Mouse (Mus musculus) T-helper 2 cell (primary cell): ENCODE measurements around the gene Trim66.

Experiments
- in situ Hi-C: fragments of 300-600 bp; cut with MboI, MseI; formaldehyde crosslinking; loops from one replicate; pipeline ENCODE4 v1.15.1; 2025; ENCODE audit warnings: high pct_unique_total_duplicates

Gene Trim66

DNA sequence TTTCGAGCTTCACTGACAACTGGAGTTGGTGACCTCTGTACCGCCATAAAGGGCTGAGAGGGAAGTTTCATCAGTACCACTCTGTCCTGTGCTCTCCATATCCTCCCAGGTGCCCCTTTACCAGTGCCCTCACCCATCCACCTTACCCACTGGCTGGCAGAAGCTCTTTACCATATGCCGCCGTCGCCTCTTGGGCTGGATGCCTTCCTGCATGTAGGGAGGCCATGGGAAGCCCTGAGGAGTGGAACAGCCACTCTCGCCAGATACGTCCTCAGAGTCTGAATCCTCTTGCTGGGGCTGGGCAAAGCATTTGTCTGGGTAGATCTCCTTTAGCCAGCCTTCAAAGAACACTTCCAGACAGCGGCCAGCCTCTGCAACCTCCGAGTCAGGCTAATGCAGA is 53.1 kb downstream of the Trim66 start:
- in situ Hi-C loops, result no loop called here

DNA sequence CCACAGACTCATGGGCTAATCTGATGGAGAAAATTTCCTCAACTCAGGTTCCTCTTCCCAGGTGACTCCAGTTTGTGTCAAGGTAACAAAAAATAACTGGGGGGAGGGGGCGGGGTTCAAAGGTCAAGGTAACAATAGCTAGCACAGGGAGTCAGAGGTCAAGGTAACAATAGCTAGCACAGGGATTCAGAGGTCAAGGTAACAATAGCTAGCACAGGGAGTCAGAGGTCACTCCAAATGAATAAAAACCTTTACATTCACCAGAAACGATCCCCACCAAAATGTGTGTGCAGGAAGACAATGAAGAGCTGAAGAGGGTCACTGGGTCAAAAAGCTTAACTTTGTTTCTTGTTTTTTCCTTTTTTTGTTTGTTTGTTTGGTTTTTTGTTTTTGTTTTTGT is 59.9 kb downstream of the Trim66 start:
- in situ Hi-C loops, result no loop called here

GRCm38 (mm10) chr7:109445012-109445411 is 62.9 kb downstream of the Trim66 start:
- in situ Hi-C loops, result no loop called here

- in situ Hi-C loops, result no loop called here
Measured at GRCm38 (mm10) chr7:109442739-109443138, 65.2 kb downstream of the Trim66 start.

GRCm38 (mm10) chr7:109440697-109441269 is 67.2 kb downstream of the Trim66 start:
- in situ Hi-C loops, result no loop called here

GRCm38 (mm10) chr7:109438781-109439591 is 68.9 kb downstream of the Trim66 start, which contains the start of gene Stk33:
Gene Stk33, minus strand, starts transcription at chr7:109439081.
- in situ Hi-C loops, result no loop called here

DNA sequence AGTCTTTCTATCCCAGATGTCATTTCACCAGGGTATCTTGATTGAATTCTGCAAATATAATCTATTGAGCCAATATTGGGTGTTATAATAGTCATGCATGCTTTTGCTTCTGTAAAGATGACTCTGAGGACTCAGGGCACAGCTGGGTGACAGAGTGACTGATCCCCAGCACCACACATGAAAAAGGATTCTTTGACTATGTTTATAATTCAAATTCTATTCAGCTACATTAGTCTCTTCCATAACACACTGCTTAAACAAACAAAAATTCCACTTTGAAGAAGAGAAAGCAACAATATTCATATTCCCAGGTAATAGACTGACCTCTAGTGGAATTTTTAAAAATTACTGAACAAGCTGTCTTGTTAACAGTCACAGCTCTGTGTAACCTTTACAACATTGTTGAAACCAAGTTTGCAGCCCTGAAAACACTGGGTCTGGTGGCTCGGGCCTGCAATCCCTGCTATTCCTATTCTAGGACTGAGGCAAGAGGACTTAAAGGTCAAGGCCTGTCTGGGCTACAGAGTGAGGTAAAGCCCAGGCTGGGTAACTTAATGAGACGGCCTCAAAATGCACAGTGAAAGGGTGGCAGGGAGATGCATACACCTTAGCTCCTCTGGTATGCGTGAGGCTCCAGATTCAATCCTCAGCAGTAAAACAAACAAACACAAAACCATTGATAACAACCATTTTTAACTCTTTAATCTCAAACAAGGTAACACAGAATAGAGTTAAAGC is 83.3 kb downstream of the Trim66 start:
- in situ Hi-C loops, result loop anchor here (10.0 kb wide), 1 partner anchor 190 kb away; no protein-coding TSS in a partner anchor

GRCm38 (mm10) chr7:109422803-109423202 is 85.1 kb downstream of the Trim66 start:
- in situ Hi-C loops, result loop anchor here (10.0 kb wide), 1 partner anchor 188 kb away; no protein-coding TSS in a partner anchor

- in situ Hi-C loops, result no loop called here
Measured at GRCm38 (mm10) chr7:109405491-109405890, 102.4 kb downstream of the Trim66 start.

DNA sequence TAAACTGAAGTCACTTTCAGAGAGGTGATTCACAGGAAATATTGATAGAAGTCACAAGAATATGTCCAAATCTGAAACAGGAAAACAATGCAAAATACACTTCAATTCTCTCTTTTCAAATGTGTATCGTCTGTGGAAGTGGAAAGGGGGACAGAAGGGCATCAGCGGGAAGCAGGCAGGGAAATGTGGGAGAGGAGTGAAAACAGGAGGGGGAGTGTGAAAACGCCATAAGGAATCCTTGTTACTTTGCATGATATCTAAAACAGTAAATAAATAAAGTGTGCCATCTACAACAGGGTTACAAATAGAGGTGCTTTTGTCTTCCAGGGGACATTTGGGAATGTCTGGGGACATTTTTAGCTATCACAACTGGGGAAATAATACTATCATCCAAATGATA is 108.6 kb downstream of the Trim66 start:
- in situ Hi-C loops, result no loop called here
